Mouse (Mus musculus): Measurements from ENCODE around the gene Prps1l1. TPM values are rescaled to one million over a fixed set of nuclear protein-coding genes. Genes with fewer than 3 reads are reported as not detected.

Gene Prps1l1
- polyA plus RNA-seq (2014; fragmentation: Illumina TruSeq; extraction: RNeasy Lipid Tissue Mini Kit (QIAGEN cat#74804); ENCODE audit: low read depth, low replicate concordance): not detected

DNA sequence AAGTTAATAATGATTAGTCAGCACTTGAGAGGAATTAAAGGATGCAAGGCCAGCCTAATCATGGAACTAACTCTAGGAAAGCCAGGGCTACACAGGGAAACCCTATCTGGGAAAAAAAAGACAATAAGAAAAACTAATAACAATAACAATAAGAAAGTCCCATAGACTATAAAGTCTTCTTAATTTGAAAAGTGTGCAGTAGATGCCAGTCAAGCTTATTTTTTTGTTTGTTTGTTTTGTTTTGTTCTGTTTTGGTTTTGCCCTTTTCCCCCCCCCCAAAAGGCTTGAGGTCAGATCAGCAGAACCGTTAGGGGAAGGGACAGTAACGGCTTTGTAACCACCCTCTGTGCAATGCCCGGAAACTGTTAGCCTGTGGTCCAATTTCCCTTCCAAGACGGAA, at the start of gene Prps1l1:
Gene Prps1l1 (plus strand): TSS at position 301 of the 400 bp plus-strand sequence.

Other genes with a start within 250 kb of the Prps1l1 start
- gene Hdac9, start 67.7 kb upstream of the Prps1l1 start, polyA plus RNA-seq (2014; fragmentation: Illumina TruSeq; extraction: RNeasy Lipid Tissue Mini Kit (QIAGEN cat#74804); ENCODE audit: low read depth, low replicate concordance): 1.5 TPM
- 40.6 TPM for gene Snx13, start 62.4 kb downstream of the Prps1l1 start, polyA plus RNA-seq (2014; fragmentation: Illumina TruSeq; extraction: RNeasy Lipid Tissue Mini Kit (QIAGEN cat#74804); ENCODE audit: low read depth, low replicate concordance)